Mouse (Mus musculus) hindbrain, embryonic 12.5 days (tissue): ENCODE results near the gene Prrt1. TPM values are rescaled to one million over a fixed set of nuclear protein-coding genes. Genes with fewer than 3 reads are reported as not detected.
A peak's percentile ranks its signal among the peaks of the same experiment; 100 is the strongest.

Source experiments
- ATAC-seq: fragments of 200-750 bp; cut with Nextera tagmentation; 2 replicates; pipeline ENCODE4 v1.8.0; 2017; ENCODE audit warnings: moderate TSS enrichment; ENCODE audit not compliant: low FRiP score
- H3K27ac ChIP-seq: fragments of 300-500 bp; sonication (generic); 2 replicates; pipeline ENCODE4 v1.5.1; 2016; ENCODE audit warnings: mild to moderate bottlenecking
- H3K27me3 ChIP-seq: fragments of 300-500 bp; sonication (generic); 2 replicates; pipeline ENCODE4 v1.6.1; 2016; ENCODE audit warnings: mild to moderate bottlenecking
- H3K36me3 ChIP-seq: fragments of 300-500 bp; sonication (generic); 2 replicates; pipeline ENCODE4 v1.6.1; 2016; ENCODE audit warnings: mild to moderate bottlenecking
- H3K4me1 ChIP-seq: fragments of 300-500 bp; sonication (generic); 2 replicates; pipeline ENCODE4 v1.6.1; 2016
- H3K4me2 ChIP-seq: fragments of 300-500 bp; sonication (generic); replicated peaks from 2 replicates; pipeline ENCODE4 v1.6.1; 2016; ENCODE audit warnings: mild to moderate bottlenecking
- H3K4me3 ChIP-seq: fragments of 300-500 bp; sonication (generic); 2 replicates; pipeline ENCODE4 v1.5.1; 2016; ENCODE audit warnings: mild to moderate bottlenecking
- H3K9ac ChIP-seq: fragments of 300-500 bp; sonication (generic); 2 replicates; pipeline ENCODE4 v1.6.1; 2016; ENCODE audit warnings: mild to moderate bottlenecking, moderate library complexity
- H3K9me3 ChIP-seq: fragments of 300-500 bp; sonication (generic); replicated peaks from 2 replicates; pipeline ENCODE4 v1.6.1; 2016; ENCODE audit warnings: mild to moderate bottlenecking
- WGBS: fragments of 180-500 bp; shearing (Covaris S2); methylation state at CpG from one replicate; pipeline ENCODE4 v1.1.7; 2016; 5-methylcytosine and 5-hydroxymethylcytosine counted together
- polyA plus RNA-seq: library from polyadenylated mRNA; unstranded; fragments of >200 nt; fragmentation: Nextera tagmentation; extraction: Ambion mirVana; gene quantifications from 2 replicates; pipeline ENCODE4 v1.2.1, GENCODE M21; 2016

Prrt1 gene
- polyA plus RNA-seq, 1 experiment from 2014 or later, result 3.1 TPM

DNA sequence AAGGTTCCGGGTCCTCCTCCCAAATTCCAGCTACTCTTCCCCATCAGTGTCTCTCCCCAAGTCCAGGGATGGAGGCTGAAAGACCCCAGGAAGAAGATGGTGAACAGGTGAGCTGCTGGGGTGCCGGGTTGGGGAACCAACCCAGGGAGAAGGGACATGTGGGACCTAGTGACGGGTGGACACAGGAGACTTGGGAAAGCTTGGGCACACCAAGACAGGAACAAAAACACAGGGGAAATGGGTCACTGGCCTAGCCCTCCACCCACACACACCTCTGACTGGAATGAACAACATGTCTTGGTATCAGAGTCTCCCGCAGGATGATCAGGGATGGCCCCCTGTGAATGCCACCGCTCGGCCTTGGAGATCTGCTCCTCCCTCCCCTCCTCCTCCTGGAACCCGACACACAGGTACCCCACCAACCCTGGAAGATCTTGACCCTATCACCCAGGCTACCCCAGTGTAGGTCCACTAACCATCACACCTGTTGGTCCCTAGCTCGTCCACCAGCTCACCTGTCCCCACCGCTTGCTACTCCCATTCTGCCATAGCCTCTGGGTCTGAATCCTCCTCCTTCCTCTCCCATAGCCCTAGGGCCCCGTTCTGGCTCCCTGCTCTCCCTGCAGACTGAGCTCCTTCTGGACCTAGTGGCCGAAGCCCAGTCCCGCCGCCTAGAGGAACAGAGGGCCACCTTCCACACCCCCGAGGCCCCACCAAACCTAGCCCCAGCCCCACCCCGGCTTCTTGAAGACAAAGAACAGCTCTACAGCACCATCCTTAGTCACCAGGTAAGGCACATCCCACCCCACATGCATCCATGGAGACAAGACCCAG, 39.0 kb upstream of the Prrt1 start:
- Histone ChIP-seq H3K36me3 (peaks cover 14% of the 10 kb centered on the region), H3K27ac (peak overlapping the region; percentile 99), H3K4me3 (0 out of 2 replicates have a peak overlapping the region, but pooled peaks have one; percentile 4), H3K9me3 (no peaks in the 10 kb centered on the region), H3K27me3 (no peaks in the 10 kb centered on the region), H3K9ac (0 out of 2 replicates have a peak overlapping the region, but pooled peaks have one; percentile 98), H3K4me2 (peak overlapping the region; percentile 90), H3K4me1 (peaks cover 73% of the 10 kb centered on the region)
- ATAC-seq, result no peak
- 67% methylated on average over 15 of the region's 15 CpGs for WGBS

DNA sequence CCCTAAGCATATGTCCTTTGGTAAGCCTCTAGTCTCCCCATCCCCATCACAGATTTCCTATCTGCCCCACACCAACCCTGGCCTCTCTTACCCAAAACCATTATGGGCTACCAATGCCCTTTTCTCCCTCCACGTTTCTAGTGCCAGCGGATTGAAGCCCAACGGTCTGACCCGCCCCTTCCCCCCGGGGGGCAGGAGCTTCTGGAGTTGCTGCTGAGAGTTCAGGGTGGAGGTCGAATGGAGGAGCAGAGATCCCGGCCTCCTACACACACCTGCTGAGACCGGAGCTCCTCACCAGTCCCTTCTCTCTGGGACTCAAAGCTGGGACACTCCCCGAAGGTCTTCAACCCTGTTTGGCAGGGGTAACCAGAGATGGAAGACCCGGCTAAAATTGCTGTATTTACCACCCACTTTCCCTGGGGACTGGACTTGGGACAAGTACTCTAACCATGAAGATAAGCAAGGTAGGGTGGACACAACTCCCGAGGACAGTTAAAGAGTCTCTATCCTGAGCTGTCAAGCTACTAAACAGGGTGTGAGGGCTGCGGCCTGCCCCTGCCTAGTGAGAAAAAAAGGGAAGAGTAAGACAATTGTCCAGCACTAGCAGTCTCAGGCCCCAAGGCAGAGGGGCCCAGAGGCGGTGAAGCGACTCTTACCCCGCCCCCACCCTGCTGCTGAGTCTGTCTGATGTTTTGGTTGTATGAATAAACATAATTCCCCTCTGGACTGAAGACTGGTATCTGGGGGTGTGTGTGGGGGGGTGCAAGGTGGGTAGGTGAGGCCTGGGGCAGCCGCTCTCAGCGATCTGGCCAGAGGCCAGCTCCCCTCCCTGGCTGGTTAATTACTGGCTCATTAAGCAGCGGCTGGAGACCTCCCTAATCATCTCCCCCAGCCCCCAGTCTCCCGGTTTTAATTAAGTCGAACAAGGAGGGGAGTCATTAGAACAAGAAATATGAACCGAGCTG, 38.0 kb upstream of the Prrt1 start, which contains the start of gene Pbx2:
Gene Pbx2, plus strand, starts transcription at position 238 of the 965 bp plus-strand sequence.
- WGBS, result 2% methylated on average over 21 of the region's 21 CpGs
- H3K9me3 ChIP-seq, result no peaks in the 10 kb centered on the region
- H3K9ac ChIP-seq, result peak within 1 kb of the TSS; percentile 98
- H3K27ac ChIP-seq, result peak within 1 kb of the TSS; percentile 99
- H3K4me1 ChIP-seq, result peaks cover 69% of the 10 kb centered on the region
- peaks cover 23% of the 10 kb centered on the region for H3K36me3 ChIP-seq
- peak within 1 kb of the TSS; percentile 90 for H3K4me2 ChIP-seq
- peak; percentile 23 for ATAC-seq
- H3K27me3 ChIP-seq, result no peaks in the 10 kb centered on the region
- H3K4me3 ChIP-seq, result peak within 1 kb of the TSS; percentile 79

DNA sequence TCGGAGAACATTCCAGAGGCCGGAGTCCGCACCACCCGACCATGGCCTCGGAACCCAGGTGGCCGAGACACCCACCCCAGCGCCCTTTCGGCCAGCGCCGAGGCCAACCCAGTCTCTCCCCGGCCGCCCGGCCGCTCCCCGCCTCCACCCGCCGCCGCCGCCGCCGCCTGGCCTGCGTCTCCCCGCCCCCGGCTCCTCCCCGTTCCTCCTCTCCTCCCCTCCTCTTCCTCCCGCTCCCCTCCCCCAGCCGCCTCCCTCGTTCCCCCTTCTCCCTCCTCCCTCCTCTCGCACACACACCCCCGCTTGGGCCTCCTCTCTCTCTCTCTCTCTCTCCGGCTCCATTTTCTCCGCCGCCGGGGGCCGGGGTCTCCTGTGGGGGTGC, 37.3 kb upstream of the Prrt1 start:
- Histone ChIP-seq H3K4me1 (peaks cover 66% of the 10 kb centered on the region), H3K9me3 (no peaks in the 10 kb centered on the region)

DNA sequence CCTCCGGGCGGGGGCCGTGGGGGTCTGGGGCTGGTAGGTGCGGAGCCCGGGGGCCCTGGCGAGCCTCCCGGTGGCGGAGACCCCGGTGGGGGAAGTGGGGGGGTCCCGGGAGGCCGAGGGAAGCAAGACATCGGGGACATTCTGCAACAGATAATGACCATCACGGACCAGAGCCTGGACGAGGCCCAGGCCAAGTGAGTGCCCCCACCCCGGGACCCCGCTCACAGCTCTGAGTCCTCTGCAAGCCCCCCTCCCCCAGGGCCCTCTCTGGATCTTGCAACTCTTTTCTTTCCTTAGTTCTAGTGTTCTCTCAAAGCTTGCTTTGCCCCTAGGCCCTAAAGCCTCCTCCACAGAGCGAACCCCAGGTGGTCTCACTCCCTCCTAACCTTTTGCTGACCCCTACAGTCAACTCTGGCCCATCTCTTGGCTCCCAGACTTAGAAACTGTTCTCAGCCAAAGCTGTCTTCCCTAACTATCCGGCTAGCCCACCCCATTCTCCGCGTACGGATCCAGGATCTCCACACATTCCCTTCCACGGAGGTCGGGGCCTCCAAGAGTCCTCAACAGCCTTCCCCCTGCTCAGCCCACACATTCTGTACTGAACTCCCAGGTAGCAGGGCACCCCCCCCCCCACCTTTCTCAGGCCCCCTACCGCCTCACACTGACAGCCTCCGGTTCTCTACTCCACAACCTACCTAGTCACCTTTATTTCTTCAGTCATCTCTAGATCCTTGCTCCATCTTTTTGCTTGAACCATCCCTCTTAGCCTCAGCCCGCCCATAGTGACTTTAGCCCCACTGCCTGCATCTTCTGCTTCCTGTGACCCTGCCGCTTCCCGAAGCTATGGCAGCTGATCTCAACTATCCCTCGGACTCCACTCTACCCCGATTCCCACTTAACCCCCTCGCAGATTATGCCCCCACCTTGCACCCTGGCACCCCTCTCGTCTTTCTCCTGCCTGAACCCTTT, 36.5 kb upstream of the Prrt1 start:
- Histone ChIP-seq H3K4me1 (peaks cover 67% of the 10 kb centered on the region), H3K4me2 (peak overlapping the region; percentile 90), H3K27me3 (no peaks in the 10 kb centered on the region), H3K4me3 (peak overlapping the region; percentile 79), H3K27ac (peak overlapping the region; percentile 99), H3K9me3 (no peaks in the 10 kb centered on the region), H3K36me3 (peaks cover 26% of the 10 kb centered on the region), H3K9ac (peak overlapping the region; percentile 98)
- WGBS, result 2% methylated on average over 30 of the region's 32 CpGs
- ATAC-seq, result peak; percentile 12; the same call in 1 of the 2 replicates

More for the DNA sequence above, 37.3 kb upstream of the Prrt1 start:
- Histone ChIP-seq H3K9ac (peak overlapping the region; percentile 98), H3K4me3 (peak overlapping the region; percentile 79), H3K27me3 (no peaks in the 10 kb centered on the region), H3K36me3 (peaks cover 26% of the 10 kb centered on the region), H3K4me2 (peak overlapping the region; percentile 90), H3K27ac (peak overlapping the region; percentile 99)
- ATAC-seq, result peak; percentile 51
- under 1% methylated on average over 30 of the region's 35 CpGs for whole genome bisulfite sequencing

DNA sequence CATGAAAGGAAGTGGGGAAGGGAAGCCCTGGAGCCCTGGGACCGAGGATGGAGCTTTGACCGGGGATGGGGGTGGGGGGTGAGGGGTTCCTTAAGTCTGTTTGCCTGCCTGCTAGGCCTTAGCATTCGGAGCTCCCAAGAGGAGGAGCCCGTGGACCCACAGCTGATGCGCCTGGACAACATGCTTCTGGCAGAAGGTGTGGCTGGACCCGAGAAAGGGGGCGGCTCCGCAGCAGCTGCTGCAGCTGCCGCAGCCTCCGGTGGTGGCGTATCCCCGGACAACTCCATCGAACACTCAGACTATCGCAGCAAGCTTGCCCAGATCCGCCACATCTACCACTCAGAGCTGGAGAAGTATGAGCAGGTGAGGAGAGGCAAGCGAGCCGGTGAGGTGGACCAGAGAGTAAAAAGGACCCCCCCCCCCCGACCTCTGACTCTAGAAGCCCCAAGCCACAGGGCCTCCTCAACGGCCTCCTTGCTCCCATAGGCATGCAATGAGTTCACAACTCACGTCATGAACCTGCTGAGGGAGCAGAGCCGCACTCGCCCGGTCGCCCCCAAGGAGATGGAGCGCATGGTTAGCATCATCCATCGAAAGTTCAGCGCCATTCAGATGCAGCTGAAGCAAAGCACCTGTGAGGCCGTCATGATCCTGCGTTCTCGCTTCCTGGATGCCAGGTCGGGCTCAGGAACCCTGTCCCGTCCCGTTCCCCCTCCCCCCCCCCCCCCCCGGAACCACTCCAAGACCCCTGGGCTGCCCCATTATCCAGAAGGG, 35.4 kb upstream of the Prrt1 start:
- peak overlapping the region; percentile 79 for H3K4me3 ChIP-seq
- no peaks in the 10 kb centered on the region for H3K9me3 ChIP-seq
- H3K36me3 ChIP-seq, result peaks cover 26% of the 10 kb centered on the region
- peak overlapping the region; percentile 90 for H3K4me2 ChIP-seq
- peak overlapping the region; percentile 99 for H3K27ac ChIP-seq
- no peaks in the 10 kb centered on the region for H3K27me3 ChIP-seq
- WGBS, result 47% methylated on average over 34 of the region's 34 CpGs
- H3K9ac ChIP-seq, result peak overlapping the region; percentile 98
- peaks cover 65% of the 10 kb centered on the region for H3K4me1 ChIP-seq
- ATAC-seq, result no peak

DNA sequence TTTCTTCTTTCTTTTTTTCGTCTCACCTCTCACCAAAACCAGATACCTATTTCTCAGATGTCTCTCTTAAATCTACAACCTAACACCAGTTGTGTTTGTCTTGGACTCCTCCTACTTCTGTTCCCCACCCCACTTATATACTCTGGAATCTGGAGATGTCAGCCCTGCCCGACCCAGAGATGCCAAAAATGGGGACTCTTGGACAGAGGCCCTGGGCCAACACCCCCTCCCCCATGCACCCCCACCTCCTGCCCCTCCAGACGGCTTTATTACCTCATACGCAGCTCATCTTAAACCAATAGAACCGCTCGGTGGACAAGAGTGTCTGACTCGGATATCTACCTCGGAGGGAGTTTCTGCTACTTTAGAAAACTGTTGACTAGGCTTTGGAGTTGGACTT, 33.2 kb upstream of the Prrt1 start:
- no peak overlapping the region for H3K4me2 ChIP-seq
- H3K27ac ChIP-seq, result no peak overlapping the region
- WGBS, result 81% methylated on average over 8 of the region's 8 CpGs
- H3K4me1 ChIP-seq, result peaks cover 44% of the 10 kb centered on the region
- no peak overlapping the region for H3K4me3 ChIP-seq
- no peak overlapping the region for H3K9ac ChIP-seq
- peaks cover 38% of the 10 kb centered on the region for H3K36me3 ChIP-seq
- no peaks in the 10 kb centered on the region for H3K27me3 ChIP-seq
- H3K9me3 ChIP-seq, result no peaks in the 10 kb centered on the region
- no peak for ATAC-seq

DNA sequence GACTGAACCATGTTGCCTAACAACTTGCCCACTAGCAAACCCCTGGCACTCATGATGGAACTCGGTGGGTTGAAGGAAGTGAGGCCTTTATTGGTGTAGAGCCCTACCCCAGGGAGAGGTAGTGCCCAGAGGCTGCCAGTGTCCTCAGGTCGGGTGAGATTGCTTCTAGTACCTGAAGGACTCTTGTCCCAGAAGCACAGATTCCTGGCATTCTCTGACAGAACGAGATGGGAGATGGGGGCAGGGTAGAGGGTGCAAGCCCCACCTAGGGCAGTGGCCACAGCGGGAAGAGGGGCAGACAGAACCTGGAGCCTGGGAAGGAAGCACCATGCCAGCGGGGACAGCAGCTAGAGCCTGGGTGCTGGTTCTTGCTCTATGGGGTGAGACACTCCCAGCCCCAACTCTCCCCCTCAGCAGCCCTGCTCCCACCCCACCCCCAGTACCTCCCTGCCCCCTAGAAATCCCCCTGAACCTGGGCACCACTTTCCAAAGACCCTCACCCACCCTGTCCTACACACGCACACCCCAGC, 31.7 kb upstream of the Prrt1 start, which contains the start of gene Ager:
Gene Ager, plus strand, starts transcription at position 297 of the 530 bp plus-strand sequence.
- Histone ChIP-seq H3K9me3 (no peaks in the 10 kb centered on the region), H3K9ac (no peak within 1 kb of the TSS), H3K4me1 (peaks cover 47% of the 10 kb centered on the region), H3K4me3 (no peak within 1 kb of the TSS), H3K4me2 (no peak within 1 kb of the TSS), H3K36me3 (peaks cover 44% of the 10 kb centered on the region), H3K27me3 (no peaks in the 10 kb centered on the region), H3K27ac (no peak within 1 kb of the TSS)
- ATAC-seq, result no peak
- 26% methylated on average over 5 of the region's 6 CpGs for WGBS

DNA sequence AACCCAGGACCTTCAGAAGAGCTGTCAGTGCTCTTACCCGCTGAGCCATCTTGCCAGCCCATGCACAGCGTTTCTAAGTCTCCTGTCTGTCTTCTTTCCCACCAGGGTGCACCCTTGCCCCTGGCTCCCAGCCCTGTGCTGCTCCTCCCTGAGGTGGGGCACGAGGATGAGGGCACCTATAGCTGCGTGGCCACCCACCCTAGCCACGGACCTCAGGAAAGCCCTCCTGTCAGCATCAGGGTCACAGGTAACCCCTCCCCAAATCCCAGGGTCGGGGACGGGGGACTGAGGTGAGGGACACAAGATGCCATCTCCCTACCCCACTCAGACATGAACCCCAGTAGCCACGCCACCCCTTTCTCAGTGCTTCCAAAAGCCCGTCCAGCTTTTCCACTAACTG, 29.4 kb upstream of the Prrt1 start:
- H3K9ac ChIP-seq, result no peak overlapping the region
- peaks cover 34% of the 10 kb centered on the region for H3K36me3 ChIP-seq
- H3K4me1 ChIP-seq, result peaks cover 34% of the 10 kb centered on the region
- WGBS, result 77% methylated on average over 9 of the region's 9 CpGs
- no peak overlapping the region for H3K4me2 ChIP-seq
- no peaks in the 10 kb centered on the region for H3K9me3 ChIP-seq
- H3K27me3 ChIP-seq, result no peaks in the 10 kb centered on the region
- H3K4me3 ChIP-seq, result no peak overlapping the region
- no peak for ATAC-seq
- H3K27ac ChIP-seq, result no peak overlapping the region

DNA sequence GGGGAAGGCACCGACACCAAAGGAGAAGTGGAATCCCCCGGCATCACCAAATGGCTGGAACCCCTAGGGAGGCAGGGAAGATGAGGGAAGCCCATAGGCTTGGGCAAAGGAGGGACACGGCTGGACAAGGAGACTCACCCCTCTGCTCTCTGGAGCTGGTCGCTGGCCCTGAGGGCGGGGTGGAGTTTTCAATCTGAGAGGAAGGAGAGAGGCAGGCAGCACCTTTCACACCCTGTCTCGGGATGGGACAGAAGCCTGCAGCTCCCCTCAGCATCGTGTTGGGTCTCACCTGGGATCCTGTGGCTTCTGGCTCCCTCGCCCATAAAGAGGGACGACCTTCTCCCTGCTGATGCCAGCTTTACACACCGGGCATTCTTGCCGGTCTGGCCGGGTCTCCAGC, 27.5 kb upstream of the Prrt1 start:
- Histone ChIP-seq H3K9ac (no peak overlapping the region), H3K27ac (no peak overlapping the region)

DNA sequence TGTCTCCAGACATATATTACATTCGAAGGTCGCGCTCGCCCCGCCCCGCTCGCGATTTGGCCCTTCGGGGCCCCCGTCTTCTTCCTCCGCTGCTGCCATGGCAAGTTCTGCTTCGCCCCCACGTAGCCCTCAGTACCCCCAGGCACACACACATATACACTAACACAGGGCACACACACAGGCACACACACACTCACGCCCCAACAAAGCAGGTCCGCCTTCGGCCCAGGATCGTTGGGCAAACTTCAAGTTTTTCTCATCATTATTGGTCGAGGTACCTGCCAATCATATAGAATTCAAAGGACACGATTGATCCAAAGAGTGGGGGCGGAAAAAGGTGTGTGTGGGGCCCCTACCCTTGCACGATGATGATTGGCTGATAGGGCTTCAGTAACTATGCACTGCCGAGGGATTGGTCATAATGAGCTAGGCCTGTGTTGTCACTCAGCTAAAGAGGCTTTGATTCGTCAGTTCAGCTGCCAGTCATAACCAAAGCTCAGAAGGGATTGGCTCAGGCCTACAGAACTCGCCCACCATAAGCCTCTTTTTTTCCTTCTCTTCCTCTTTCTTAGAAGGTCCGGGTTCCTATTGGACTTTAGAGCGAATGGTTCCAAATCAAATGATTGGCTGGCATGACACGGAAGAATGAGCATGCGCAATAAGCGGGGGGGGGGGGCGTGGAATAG, 25.8 kb upstream of the Prrt1 start, which contains the start of gene Rnf5:
Gene Rnf5, minus strand, starts transcription at position 316 of the 686 bp plus-strand sequence.
- Histone ChIP-seq H3K27ac (peak within 1 kb of the TSS; percentile 94), H3K9me3 (no peaks in the 10 kb centered on the region), H3K36me3 (peaks cover 18% of the 10 kb centered on the region), H3K4me1 (peaks cover 42% of the 10 kb centered on the region), H3K4me3 (peak within 1 kb of the TSS; percentile 96), H3K9ac (peak within 1 kb of the TSS; percentile 100), H3K4me2 (peak within 1 kb of the TSS; percentile 98), H3K27me3 (no peaks in the 10 kb centered on the region)
- ATAC-seq, result peak; percentile 95
- under 1% methylated on average over 30 of the region's 30 CpGs for WGBS

More for the DNA sequence above, 27.5 kb upstream of the Prrt1 start:
- Histone ChIP-seq H3K4me2 (peak overlapping the region; percentile 92), H3K27me3 (no peaks in the 10 kb centered on the region), H3K4me1 (peaks cover 35% of the 10 kb centered on the region), H3K36me3 (peaks cover 18% of the 10 kb centered on the region), H3K9me3 (no peaks in the 10 kb centered on the region), H3K4me3 (peak overlapping the region; percentile 96; the same call in 1 of the 2 replicates)
- no peak for ATAC-seq
- WGBS, result 88% methylated on average over 12 of the region's 12 CpGs
